Mouse (Mus musculus): ENCODE data around the gene Gna12.

Gna12 gene

GRCm38 (mm10) chr5:140814403-140814802 is 15.8 kb downstream of the Gna12 start:
- H3K27me3 ChIP-seq (ENCODE audit: insufficient read depth, low read length): no peaks in the 10 kb centered on the region
- H3K4me1 ChIP-seq (replicated peaks; ENCODE audit: low read depth, low read length): peaks cover 64% of the 10 kb centered on the region
- H3K4me3 ChIP-seq (replicated peaks; ENCODE audit: low read length): no peak overlapping the region
- no peak for TF ChIP-seq POU5F1 (IDR thresholded peaks at IDR 0.05; ENCODE audit: borderline replicate concordance, low read length)
- TF ChIP-seq CTCF (conservative IDR thresholded peaks at IDR 0.05; ENCODE audit: low read length): no peak
- no peak for TF ChIP-seq NANOG (IDR thresholded peaks at IDR 0.05; ENCODE audit: borderline replicate concordance, low read length)
- no peaks in the 10 kb centered on the region for H3K9me3 ChIP-seq (ENCODE audit: low read length)
- H3K36me3 ChIP-seq (ENCODE audit: insufficient read depth, low read length): no peaks in the 10 kb centered on the region

GRCm38 (mm10) chr5:140812699-140813098 is 17.5 kb downstream of the Gna12 start:
- H3K36me3 ChIP-seq (ENCODE audit: insufficient read depth, low read length): peaks cover 6% of the 10 kb centered on the region; the same call in 1 of the 2 replicates
- peaks cover 54% of the 10 kb centered on the region for H3K4me1 ChIP-seq (replicated peaks; ENCODE audit: low read depth, low read length)
- H3K9me3 ChIP-seq (ENCODE audit: low read length): no peaks in the 10 kb centered on the region
- no peak for TF ChIP-seq POU5F1 (IDR thresholded peaks at IDR 0.05; ENCODE audit: borderline replicate concordance, low read length)
- no peak for TF ChIP-seq NANOG (IDR thresholded peaks at IDR 0.05; ENCODE audit: borderline replicate concordance, low read length)
- TF ChIP-seq CTCF (conservative IDR thresholded peaks at IDR 0.05; ENCODE audit: low read length): no peak
- no peak overlapping the region for H3K4me3 ChIP-seq (replicated peaks; ENCODE audit: low read length)
- H3K27me3 ChIP-seq (ENCODE audit: insufficient read depth, low read length): no peaks in the 10 kb centered on the region

- TF ChIP-seq POU5F1 (IDR thresholded peaks at IDR 0.05; ENCODE audit: borderline replicate concordance, low read length): no peak
- H3K4me3 ChIP-seq (replicated peaks; ENCODE audit: low read length): no peak overlapping the region
- peaks cover 8% of the 10 kb centered on the region; the same call in 1 of the 2 replicates for H3K36me3 ChIP-seq (ENCODE audit: insufficient read depth, low read length)
- H3K4me1 ChIP-seq (replicated peaks; ENCODE audit: low read depth, low read length): peaks cover 54% of the 10 kb centered on the region
- no peaks in the 10 kb centered on the region for H3K27me3 ChIP-seq (ENCODE audit: insufficient read depth, low read length)
- no peaks in the 10 kb centered on the region for H3K9me3 ChIP-seq (ENCODE audit: low read length)
Observed at GRCm38 (mm10) chr5:140812063-140812462, 18.2 kb downstream of the Gna12 start.

GRCm38 (mm10) chr5:140811390-140811789 is 18.8 kb downstream of the Gna12 start:
- H3K4me3 ChIP-seq (replicated peaks; ENCODE audit: low read length): no peak overlapping the region
- H3K4me1 ChIP-seq (replicated peaks; ENCODE audit: low read depth, low read length): peaks cover 49% of the 10 kb centered on the region
- no peaks in the 10 kb centered on the region for H3K9me3 ChIP-seq (ENCODE audit: low read length)
- peaks cover 8% of the 10 kb centered on the region; the same call in 1 of the 2 replicates for H3K36me3 ChIP-seq (ENCODE audit: insufficient read depth, low read length)
- no peak for TF ChIP-seq NANOG (IDR thresholded peaks at IDR 0.05; ENCODE audit: borderline replicate concordance, low read length)
- TF ChIP-seq POU5F1 (IDR thresholded peaks at IDR 0.05; ENCODE audit: borderline replicate concordance, low read length): no peak
- no peak for TF ChIP-seq CTCF (conservative IDR thresholded peaks at IDR 0.05; ENCODE audit: low read length)
- no peaks in the 10 kb centered on the region for H3K27me3 ChIP-seq (ENCODE audit: insufficient read depth, low read length)

GRCm38 (mm10) chr5:140806939-140807338 is 23.3 kb downstream of the Gna12 start:
- H3K27me3 ChIP-seq (ENCODE audit: insufficient read depth, low read length): no peaks in the 10 kb centered on the region
- no peak overlapping the region for H3K4me3 ChIP-seq (replicated peaks; ENCODE audit: low read length)
- peaks cover 17% of the 10 kb centered on the region; the same call in 1 of the 2 replicates for H3K36me3 ChIP-seq (ENCODE audit: insufficient read depth, low read length)
- no peaks in the 10 kb centered on the region for H3K9me3 ChIP-seq (ENCODE audit: low read length)
- TF ChIP-seq NANOG (IDR thresholded peaks at IDR 0.05; ENCODE audit: borderline replicate concordance, low read length) (no peak), CTCF (conservative IDR thresholded peaks at IDR 0.05; ENCODE audit: low read length) (no peak), POU5F1 (IDR thresholded peaks at IDR 0.05; ENCODE audit: borderline replicate concordance, low read length) (no peak)
- peaks cover 20% of the 10 kb centered on the region for H3K4me1 ChIP-seq (replicated peaks; ENCODE audit: low read depth, low read length)

GRCm38 (mm10) chr5:140806252-140806651 is 24.0 kb downstream of the Gna12 start:
- TF ChIP-seq POU5F1 (IDR thresholded peaks at IDR 0.05; ENCODE audit: borderline replicate concordance, low read length) (no peak), NANOG (IDR thresholded peaks at IDR 0.05; ENCODE audit: borderline replicate concordance, low read length) (no peak), CTCF (conservative IDR thresholded peaks at IDR 0.05; ENCODE audit: low read length) (no peak)
- no peaks in the 10 kb centered on the region for H3K9me3 ChIP-seq (ENCODE audit: low read length)
- H3K4me1 ChIP-seq (replicated peaks; ENCODE audit: low read depth, low read length): peaks cover 13% of the 10 kb centered on the region
- peaks cover 17% of the 10 kb centered on the region; the same call in 1 of the 2 replicates for H3K36me3 ChIP-seq (ENCODE audit: insufficient read depth, low read length)
- H3K4me3 ChIP-seq (replicated peaks; ENCODE audit: low read length): no peak overlapping the region
- H3K27me3 ChIP-seq (ENCODE audit: insufficient read depth, low read length): no peaks in the 10 kb centered on the region

- TF ChIP-seq CTCF (conservative IDR thresholded peaks at IDR 0.05; ENCODE audit: low read length) (no peak), NANOG (IDR thresholded peaks at IDR 0.05; ENCODE audit: borderline replicate concordance, low read length) (no peak), POU5F1 (IDR thresholded peaks at IDR 0.05; ENCODE audit: borderline replicate concordance, low read length) (no peak)
- H3K9me3 ChIP-seq (ENCODE audit: low read length): no peaks in the 10 kb centered on the region
- no peak overlapping the region for H3K4me3 ChIP-seq (replicated peaks; ENCODE audit: low read length)
- H3K27me3 ChIP-seq (ENCODE audit: insufficient read depth, low read length): no peaks in the 10 kb centered on the region
- H3K4me1 ChIP-seq (replicated peaks; ENCODE audit: low read depth, low read length): 0 out of 2 replicates have a peak, but pooled peaks cover 3% of the 10 kb centered on the region
- peaks cover 15% of the 10 kb centered on the region; the same call in 1 of the 2 replicates for H3K36me3 ChIP-seq (ENCODE audit: insufficient read depth, low read length)
Observed at GRCm38 (mm10) chr5:140801782-140802181, 28.4 kb downstream of the Gna12 start.

- Histone ChIP-seq H3K27me3 (ENCODE audit: insufficient read depth, low read length) (no peaks in the 10 kb centered on the region), H3K9me3 (ENCODE audit: low read length) (no peaks in the 10 kb centered on the region), H3K36me3 (ENCODE audit: insufficient read depth, low read length) (peaks cover 15% of the 10 kb centered on the region; the same call in 1 of the 2 replicates), H3K4me1 (replicated peaks; ENCODE audit: low read depth, low read length) (no peaks in the 10 kb centered on the region), H3K4me3 (replicated peaks; ENCODE audit: low read length) (no peak overlapping the region)
- TF ChIP-seq CTCF (conservative IDR thresholded peaks at IDR 0.05; ENCODE audit: low read length): no peak
- TF ChIP-seq NANOG (IDR thresholded peaks at IDR 0.05; ENCODE audit: borderline replicate concordance, low read length): no peak
- no peak for TF ChIP-seq POU5F1 (IDR thresholded peaks at IDR 0.05; ENCODE audit: borderline replicate concordance, low read length)
Observed at GRCm38 (mm10) chr5:140800288-140800923, 29.8 kb downstream of the Gna12 start.

GRCm38 (mm10) chr5:140799190-140799589 is 31.0 kb downstream of the Gna12 start:
- no peaks in the 10 kb centered on the region for H3K4me1 ChIP-seq (replicated peaks; ENCODE audit: low read depth, low read length)
- no peaks in the 10 kb centered on the region for H3K9me3 ChIP-seq (ENCODE audit: low read length)
- H3K4me3 ChIP-seq (replicated peaks; ENCODE audit: low read length): no peak overlapping the region

More at GRCm38 (mm10) chr5:140799190-140799589, 31.0 kb downstream of the Gna12 start:
- H3K36me3 ChIP-seq (ENCODE audit: insufficient read depth, low read length): peaks cover 15% of the 10 kb centered on the region; the same call in 1 of the 2 replicates
- TF ChIP-seq POU5F1 (IDR thresholded peaks at IDR 0.05; ENCODE audit: borderline replicate concordance, low read length): no peak
- TF ChIP-seq NANOG (IDR thresholded peaks at IDR 0.05; ENCODE audit: borderline replicate concordance, low read length): no peak
- TF ChIP-seq CTCF (conservative IDR thresholded peaks at IDR 0.05; ENCODE audit: low read length): no peak
- H3K27me3 ChIP-seq (ENCODE audit: insufficient read depth, low read length): no peaks in the 10 kb centered on the region
